Mouse (Mus musculus) forebrain, embryonic 14.5 days (tissue): ENCODE results near the gene Map4k2. TPM values are rescaled to one million over a fixed set of nuclear protein-coding genes. Genes with fewer than 3 reads are reported as not detected.

Experiments
- ATAC-seq: fragments of 200-750 bp; cut with Nextera tagmentation; 2 replicates; pipeline ENCODE4 v1.8.0; 2017; ENCODE audit warnings: mild to moderate bottlenecking, moderate library complexity
- DNase-seq: peaks from one replicate; pipeline ENCODE4 v3.0.0-alpha.2; 2015; ENCODE audit warnings: low spot score
- H3K27ac ChIP-seq: fragments of 300-500 bp; sonication (generic); 2 replicates; pipeline ENCODE4 v1.5.1; 2014; ENCODE audit warnings: low read depth, mild to moderate bottlenecking, control low read depth, low read length, moderate library complexity
- H3K27me3 ChIP-seq: fragments of 300-500 bp; sonication (generic); replicated peaks from 2 replicates; pipeline ENCODE4 v1.6.1; 2014; ENCODE audit warnings: low read length, control low read depth, mixed read lengths; ENCODE audit not compliant: control insufficient read depth, insufficient read depth
- H3K36me3 ChIP-seq: fragments of 300-500 bp; sonication (generic); 2 replicates; pipeline ENCODE4 v1.6.1; 2014; ENCODE audit warnings: low read length, control low read depth; ENCODE audit not compliant: control insufficient read depth, insufficient read depth
- H3K4me1 ChIP-seq: fragments of 300-500 bp; sonication (generic); 2 replicates; pipeline ENCODE4 v1.6.1; 2014; ENCODE audit warnings: antibody characterized with exemption, low read length, control low read depth; ENCODE audit not compliant: control insufficient read depth, insufficient read depth
- H3K4me2 ChIP-seq: fragments of 300-500 bp; sonication (generic); 2 replicates; pipeline ENCODE4 v1.6.1; 2014; ENCODE audit warnings: mild to moderate bottlenecking, control low read depth, low read length
- H3K4me3 ChIP-seq: fragments of 300-500 bp; sonication (generic); 2 replicates; pipeline ENCODE4 v1.5.1; 2014; ENCODE audit warnings: low read depth, low read length, control low read depth
- H3K9ac ChIP-seq: fragments of 300-500 bp; sonication (generic); 2 replicates; pipeline ENCODE4 v1.6.1; 2014; ENCODE audit warnings: mild to moderate bottlenecking, low read length, control low read depth, moderate library complexity
- H3K9me3 ChIP-seq: fragments of 300-500 bp; sonication (generic); replicated peaks from 2 replicates; pipeline ENCODE4 v1.6.1; 2016; ENCODE audit warnings: low read length, control low read depth, mixed read lengths; ENCODE audit not compliant: control insufficient read depth
- WGBS: fragments of 180-500 bp; shearing (Covaris S2); extraction: QIAGEN DNeasy Blood & Tissue Kit; methylation state at CpG from one replicate; pipeline ENCODE4 v1.1.7; 2014; 5-methylcytosine and 5-hydroxymethylcytosine counted together
- polyA plus RNA-seq: library from polyadenylated mRNA; unstranded; fragments of >200 nt; fragmentation: Nextera tagmentation; extraction: Ambion mirVana; gene quantifications from 2 replicates; pipeline ENCODE4 v1.2.1, GENCODE M21; 2014

Map4k2 gene
- polyA plus RNA-seq, 1 experiment from 2014 or later, result 6.2 TPM

DNA sequence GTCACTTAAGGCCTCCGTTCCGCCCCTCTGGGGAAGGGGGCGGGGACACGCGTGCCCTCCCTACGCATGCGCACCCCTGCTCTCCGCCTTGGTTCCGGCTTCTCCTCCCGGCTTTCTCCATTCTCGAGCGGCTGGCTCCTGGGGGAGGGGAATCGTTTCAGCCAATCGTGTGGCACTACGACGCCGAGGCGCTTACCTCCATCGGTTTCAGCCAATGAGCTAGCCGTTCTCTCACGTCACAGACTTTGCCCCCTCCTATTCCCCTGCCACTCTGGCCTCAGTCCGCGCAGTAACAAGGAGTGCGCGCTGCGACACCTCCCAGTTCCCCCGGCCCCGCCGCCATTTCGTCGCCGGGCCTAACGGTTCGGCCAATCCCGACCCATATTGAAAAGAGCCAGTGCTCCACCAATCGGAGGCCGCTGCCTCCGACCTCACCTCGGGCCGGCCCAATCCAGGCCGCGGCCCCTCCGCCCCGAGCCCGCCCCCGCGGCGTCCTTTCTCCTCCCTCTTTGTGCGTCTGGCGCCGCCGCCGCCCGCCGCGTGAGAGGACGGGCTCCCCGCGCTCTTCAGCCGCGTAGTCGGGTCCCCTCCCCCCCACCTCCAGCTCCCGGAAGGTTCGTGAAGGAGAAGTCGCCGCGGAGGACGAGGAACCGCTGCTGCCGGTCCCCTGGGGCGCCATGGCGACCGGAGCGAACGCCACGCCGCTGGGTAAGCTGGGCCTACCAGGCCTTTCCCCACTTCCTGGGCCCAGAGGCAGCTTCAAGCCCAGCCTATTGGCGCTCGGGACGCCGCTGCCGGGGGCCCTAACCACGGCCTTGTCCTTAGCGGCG, 22.7 kb downstream of the Map4k2 start, which contains the start of gene Sf1:
Sf1 (plus strand) TSS at position 280 of the 830 bp plus-strand sequence.
- under 1% methylated on average over 85 of the region's 85 CpGs for WGBS
- H3K9ac ChIP-seq, result peak within 1 kb of the TSS; percentile 99
- no peaks in the 10 kb centered on the region for H3K27me3 ChIP-seq
- H3K4me1 ChIP-seq, result peaks cover 11% of the 10 kb centered on the region; the same call in 1 of the 2 replicates
- H3K27ac ChIP-seq, result peak within 1 kb of the TSS; percentile 98
- DNase-seq, result peak; percentile 100
- peak within 1 kb of the TSS; percentile 97 for H3K4me2 ChIP-seq
- peak within 1 kb of the TSS; percentile 99 for H3K4me3 ChIP-seq
- H3K36me3 ChIP-seq, result peaks cover 39% of the 10 kb centered on the region
- peak; percentile 98 for ATAC-seq
- no peaks in the 10 kb centered on the region for H3K9me3 ChIP-seq

DNA sequence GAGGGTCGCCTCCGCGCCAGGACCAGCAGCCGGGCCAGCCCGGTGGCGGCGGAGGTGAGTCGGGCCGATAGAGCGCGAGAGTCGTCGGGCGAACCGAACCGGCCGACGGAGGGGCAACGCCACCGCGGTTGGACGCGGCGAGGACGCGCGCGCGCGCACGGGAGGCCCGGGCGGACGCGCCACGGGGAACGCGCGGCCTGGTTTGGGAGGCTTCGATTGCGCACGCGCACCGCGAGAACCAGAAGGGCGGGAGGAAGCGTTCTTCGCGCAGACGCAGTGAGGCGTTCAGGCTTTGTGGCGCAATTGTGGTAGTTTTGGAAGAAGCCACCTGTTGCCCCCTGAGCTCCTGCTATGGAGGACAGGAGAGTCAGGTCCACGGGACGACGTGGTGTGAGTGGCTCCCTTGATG, 23.4 kb downstream of the Map4k2 start:
- ATAC-seq (no peak), DNase-seq (peak; percentile 95)
- Histone ChIP-seq H3K4me1 (peaks cover 11% of the 10 kb centered on the region; the same call in 1 of the 2 replicates), H3K4me2 (peak overlapping the region; percentile 97), H3K36me3 (peaks cover 44% of the 10 kb centered on the region), H3K27ac (peak overlapping the region; percentile 98), H3K27me3 (no peaks in the 10 kb centered on the region), H3K9me3 (no peaks in the 10 kb centered on the region), H3K4me3 (peak overlapping the region; percentile 99), H3K9ac (peak overlapping the region; percentile 99)
- WGBS, result under 1% methylated on average over 55 of the region's 55 CpGs

DNA sequence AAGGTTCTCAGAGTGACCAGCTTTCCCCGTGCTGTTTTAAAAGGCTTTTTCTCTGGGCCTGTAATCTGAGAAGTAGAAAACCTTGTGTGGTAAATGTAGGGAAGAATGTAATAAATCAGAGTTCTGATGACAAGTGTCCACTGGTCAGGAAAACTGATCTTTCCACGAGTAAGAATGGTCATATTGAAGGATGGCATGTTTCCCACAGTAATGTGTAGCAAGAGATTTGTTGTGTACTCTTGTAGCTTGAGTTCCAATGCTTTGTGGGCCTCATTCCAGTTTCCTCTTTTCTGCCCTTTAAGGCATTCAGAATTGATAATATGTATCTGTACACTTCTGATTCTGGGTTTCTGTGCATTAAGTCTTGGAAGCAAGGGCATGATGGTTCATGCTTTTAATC, 23.9 kb downstream of the Map4k2 start:
- WGBS, result 6% methylated on average over 2 of the region's 2 CpGs
- H3K4me2 ChIP-seq, result peak overlapping the region; percentile 97

DNA sequence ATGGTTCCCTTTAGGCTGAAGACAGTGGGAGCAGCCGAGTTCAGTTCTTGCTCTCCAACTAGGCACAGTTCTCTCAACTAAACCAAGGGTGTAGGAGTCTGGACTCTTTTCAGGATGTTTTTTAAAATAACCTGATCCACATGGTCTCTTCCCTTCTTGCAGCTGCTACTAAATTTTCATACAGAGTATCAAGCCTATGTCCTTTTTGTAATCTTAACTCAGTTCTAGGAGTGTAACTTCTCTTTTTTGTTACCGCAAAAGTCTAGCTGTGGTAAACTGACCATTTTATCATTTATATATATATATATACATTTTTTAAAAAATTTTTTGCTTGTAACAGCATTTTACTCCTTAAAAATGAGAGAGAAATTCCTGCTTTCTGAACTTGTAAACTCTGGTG, 29.2 kb downstream of the Map4k2 start:
- H3K9ac ChIP-seq, result no peak overlapping the region

More for the DNA sequence above, 23.9 kb downstream of the Map4k2 start:
- H3K4me1 ChIP-seq, result peaks cover 11% of the 10 kb centered on the region; the same call in 1 of the 2 replicates
- peaks cover 49% of the 10 kb centered on the region for H3K36me3 ChIP-seq
- H3K9me3 ChIP-seq, result no peaks in the 10 kb centered on the region
- peak overlapping the region; percentile 99 for H3K4me3 ChIP-seq
- ATAC-seq (no peak), DNase-seq (no peak)
- no peak overlapping the region for H3K27ac ChIP-seq
- H3K9ac ChIP-seq, result peak overlapping the region; percentile 99
- no peaks in the 10 kb centered on the region for H3K27me3 ChIP-seq

GRCm38 (mm10) chr19:6372433-6372832, 31.5 kb downstream of the Map4k2 start:
- H3K9me3 ChIP-seq, result no peaks in the 10 kb centered on the region
- DNase-seq (no peak), ATAC-seq (no peak)
- no peak overlapping the region for H3K9ac ChIP-seq
- peaks cover 97% of the 10 kb centered on the region for H3K36me3 ChIP-seq
- 91% methylated on average over 3 of the region's 3 CpGs for WGBS
- H3K4me3 ChIP-seq, result no peak overlapping the region
- no peaks in the 10 kb centered on the region for H3K4me1 ChIP-seq
- H3K27ac ChIP-seq, result no peak overlapping the region
- H3K27me3 ChIP-seq, result no peaks in the 10 kb centered on the region
- H3K4me2 ChIP-seq, result no peak overlapping the region

More for the DNA sequence above, 29.2 kb downstream of the Map4k2 start:
- DNase-seq, result no peak
- no peak for ATAC-seq
- H3K27ac ChIP-seq, result no peak overlapping the region
- H3K27me3 ChIP-seq, result no peaks in the 10 kb centered on the region
- H3K4me1 ChIP-seq, result peaks cover 6% of the 10 kb centered on the region; the same call in 1 of the 2 replicates
- no peak overlapping the region for H3K4me2 ChIP-seq
- H3K36me3 ChIP-seq, result peaks cover 95% of the 10 kb centered on the region
- no peak overlapping the region for H3K4me3 ChIP-seq
- 97% methylated on average over 2 of the region's 2 CpGs for WGBS
- H3K9me3 ChIP-seq, result no peaks in the 10 kb centered on the region

DNA sequence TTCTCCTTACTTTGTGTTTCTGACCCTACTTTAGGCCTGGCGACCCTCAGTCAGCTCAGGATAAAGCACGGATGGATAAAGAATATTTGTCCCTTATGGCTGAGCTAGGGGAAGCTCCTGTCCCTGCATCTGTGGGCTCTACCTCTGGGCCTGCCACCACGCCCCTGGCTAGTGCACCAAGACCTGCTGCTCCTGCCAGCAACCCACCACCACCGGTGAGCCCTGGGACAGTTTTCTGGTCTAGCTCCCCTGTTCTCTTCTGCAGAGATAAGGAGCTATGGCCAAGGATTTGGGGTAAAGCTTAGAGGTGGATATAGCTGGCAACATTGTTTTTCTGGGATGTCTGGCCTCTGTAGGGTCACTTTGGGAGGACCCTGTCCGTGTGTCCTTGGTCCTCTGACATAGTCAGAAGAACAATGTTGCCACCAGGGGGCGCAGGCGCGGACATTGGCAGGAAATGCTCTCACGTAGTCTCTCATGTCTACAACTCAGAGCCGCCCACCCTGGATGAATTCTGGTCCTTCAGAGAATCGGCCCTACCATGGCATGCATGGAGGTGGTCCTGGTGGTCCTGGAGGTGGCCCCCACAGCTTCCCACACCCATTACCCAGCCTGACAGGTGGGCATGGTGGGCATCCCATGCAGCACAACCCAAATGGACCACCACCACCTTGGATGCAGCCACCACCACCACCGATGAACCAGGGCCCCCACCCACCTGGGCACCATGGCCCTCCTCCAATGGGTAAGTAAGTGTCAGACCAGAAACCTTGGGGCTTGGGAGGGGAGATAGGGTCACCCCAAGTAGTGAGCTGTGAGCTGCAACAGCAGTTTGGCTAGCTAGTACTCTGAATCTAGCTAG, 32.8 kb downstream of the Map4k2 start:
- ATAC-seq, result peak; percentile 35; the same call in 1 of the 2 replicates
- no peaks in the 10 kb centered on the region for H3K4me1 ChIP-seq
- peak; percentile 78 for DNase-seq
- H3K9me3 ChIP-seq, result no peaks in the 10 kb centered on the region
- 72% methylated on average over 12 of the region's 12 CpGs for WGBS
- peaks cover 97% of the 10 kb centered on the region for H3K36me3 ChIP-seq
- H3K27ac ChIP-seq, result no peak overlapping the region
- H3K4me2 ChIP-seq, result no peak overlapping the region
- no peaks in the 10 kb centered on the region for H3K27me3 ChIP-seq
- H3K9ac ChIP-seq, result no peak overlapping the region
- H3K4me3 ChIP-seq, result no peak overlapping the region

DNA sequence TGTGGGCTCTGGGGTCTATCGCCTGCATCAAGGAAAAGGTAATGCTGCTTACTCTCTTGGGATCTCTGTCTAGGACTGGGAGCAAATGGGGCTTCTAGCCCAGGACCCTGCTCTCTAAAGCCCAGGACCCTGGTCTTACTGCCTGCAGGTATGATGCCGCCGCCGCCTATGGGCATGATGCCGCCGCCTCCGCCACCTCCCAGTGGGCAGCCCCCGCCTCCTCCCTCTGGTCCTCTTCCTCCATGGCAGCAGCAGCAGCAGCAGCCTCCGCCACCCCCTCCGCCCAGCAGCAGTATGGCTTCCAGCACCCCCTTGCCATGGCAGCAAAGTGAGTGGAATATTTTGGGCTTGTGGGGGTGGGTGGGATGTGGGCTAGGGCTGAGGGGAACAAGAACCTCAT, 33.6 kb downstream of the Map4k2 start:
- Histone ChIP-seq H3K36me3 (peaks cover 97% of the 10 kb centered on the region), H3K4me3 (no peak overlapping the region), H3K27me3 (no peaks in the 10 kb centered on the region), H3K4me2 (no peak overlapping the region), H3K4me1 (no peaks in the 10 kb centered on the region), H3K9ac (no peak overlapping the region), H3K27ac (no peak overlapping the region), H3K9me3 (no peaks in the 10 kb centered on the region)
- DNase-seq (no peak), ATAC-seq (no peak)
- 99% methylated on average over 10 of the region's 10 CpGs for WGBS

DNA sequence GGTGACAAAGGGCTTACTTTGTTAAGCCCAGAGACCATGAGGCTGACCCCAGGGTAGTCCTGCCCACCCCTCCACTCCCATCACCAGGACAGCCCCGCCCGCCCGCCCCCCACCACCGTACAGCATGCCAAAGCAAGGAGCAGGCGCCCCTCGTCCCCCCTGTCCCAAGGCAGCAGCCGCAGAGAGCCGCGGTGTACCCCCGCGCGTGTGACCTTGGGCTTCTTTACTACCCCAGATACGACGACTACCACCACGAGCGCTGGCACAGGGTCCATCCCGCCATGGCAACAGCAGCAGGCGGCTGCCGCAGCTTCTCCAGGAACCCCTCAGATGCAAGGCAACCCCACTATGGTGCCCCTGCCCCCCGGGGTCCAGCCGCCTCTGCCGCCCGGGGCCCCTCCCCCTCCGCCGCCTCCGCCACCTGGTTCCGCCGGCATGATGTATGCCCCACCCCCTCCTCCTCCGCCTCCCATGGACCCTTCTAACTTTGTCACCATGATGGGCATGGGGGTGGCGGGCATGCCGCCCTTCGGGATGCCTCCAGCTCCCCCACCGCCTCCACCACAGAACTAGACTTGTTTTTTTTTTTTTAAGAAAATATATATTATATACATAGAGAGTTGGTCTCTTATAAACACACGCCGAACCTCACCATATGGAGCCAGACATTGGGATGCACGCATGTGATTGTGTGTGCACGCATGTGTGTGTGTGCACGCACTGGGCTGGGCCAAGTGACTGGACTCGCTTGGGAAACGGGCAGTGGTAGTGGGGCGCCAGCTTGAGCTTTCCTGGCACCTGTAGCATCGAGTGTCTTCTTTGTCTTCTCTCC, 34.7 kb downstream of the Map4k2 start:
- Histone ChIP-seq H3K9me3 (no peaks in the 10 kb centered on the region), H3K27ac (0 out of 2 replicates have a peak overlapping the region, but pooled peaks have one; percentile 2), H3K4me3 (no peak overlapping the region), H3K4me1 (no peaks in the 10 kb centered on the region), H3K4me2 (no peak overlapping the region), H3K27me3 (no peaks in the 10 kb centered on the region), H3K9ac (no peak overlapping the region), H3K36me3 (peaks cover 89% of the 10 kb centered on the region)
- DNase-seq (no peak), ATAC-seq (no peak)
- WGBS, result 92% methylated on average over 42 of the region's 42 CpGs
